Mouse (Mus musculus) myocyte (in vitro differentiated cells): ENCODE data around the gene Psg16.

Source experiments
- POLR2A ChIP-seq: IDR thresholded peaks from one replicate; pipeline ENCODE4 v1.6.1; 2011; ENCODE audit warnings: low read depth, mild to moderate bottlenecking, control low read depth, moderate library complexity; ENCODE audit not compliant: insufficient read length
- POLR2AphosphoS2 ChIP-seq: IDR thresholded peaks from one replicate; pipeline ENCODE4 v1.6.1; 2011; ENCODE audit warnings: low read depth, control low read depth; ENCODE audit not compliant: insufficient read length
- TCF12 ChIP-seq: IDR thresholded peaks from one replicate; pipeline ENCODE4 v1.6.1; 2011; ENCODE audit warnings: mild to moderate bottlenecking, control low read depth; ENCODE audit not compliant: poor library complexity, insufficient read depth, severe bottlenecking
- USF1 ChIP-seq: IDR thresholded peaks from one replicate; pipeline ENCODE4 v1.6.1; 2011; ENCODE audit warnings: low read depth, mild to moderate bottlenecking, control low read depth, moderate library complexity

- TF ChIP-seq POLR2A (no peak), POLR2AphosphoS2 (no peak), USF1 (no peak), TCF12 (no peak)
Observed at GRCm38 (mm10) chr7:17047041-17047682, 26.7 kb upstream of the Psg16 start.
